Mouse (Mus musculus) adrenal gland, adult 18-20 months (tissue): ENCODE measurements around the gene Gm38431. TPM values are rescaled to one million over a fixed set of nuclear protein-coding genes. Genes with fewer than 3 reads are reported as not detected.

Source experiments
- DNase-seq, 2 experiments: peaks; one replicate each; pipeline ENCODE4 v3.0.0; 2021 to 2022; ENCODE audit warnings: low spot score in 2 of 2
- long read RNA-seq, 2 experiments: library from polyadenylated mRNA; stranded (forward); transcript quantifications; one replicate each; pipeline ENCODE4 v2.0.0; 2021
- total RNA-seq, 2 experiments: library from RNA; stranded (reverse); gene quantifications; 1 replicate in 1 of 2; 2 replicates in 1 of 2; pipeline ENCODE4 v1.2.3; 2021

Gene Gm38431
- 1 to 10 TPM; 1.8 to 1.9 TPM for total RNA-seq
- long read RNA-seq, experiment 1, partial matches to known transcripts = 3 of 9 reads
- long read RNA-seq, experiment 1, other reads (novel, unspliced or antisense) = 5 of 9 reads
- long read RNA-seq, experiment 2, partial matches to known transcripts = 0 of 2 reads
- long read RNA-seq, experiment 2, other reads (novel, unspliced or antisense) = 2 of 2 reads

GRCm38 (mm10) chr9:21091707-21092320 is at the start of gene Gm38431, which contains the start of gene Raver1:
Gene Gm38431 (minus strand): TSS chr9:21091997.
Gene Raver1 (minus strand): TSS chr9:21092008.
- DNase-seq = peak; percentile 92

DNA sequence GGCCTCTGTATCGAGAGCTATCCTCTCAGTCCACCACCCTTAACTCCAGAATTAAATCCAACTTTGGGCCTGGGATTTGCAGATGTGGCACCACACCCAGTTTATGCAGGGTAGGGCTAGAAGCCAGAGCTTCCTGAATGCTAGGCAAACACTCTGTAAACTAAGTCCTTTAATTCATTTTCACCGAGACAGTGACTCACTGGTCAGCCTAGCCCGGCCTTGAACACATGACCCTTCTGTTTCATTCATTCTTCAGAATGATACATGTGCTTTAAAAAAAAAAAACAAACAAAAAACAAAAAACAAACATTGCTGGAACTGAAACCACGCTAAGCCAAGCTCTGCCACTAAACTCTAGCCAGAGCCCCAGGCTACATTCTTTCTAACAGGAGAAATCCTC is 46.6 kb upstream of the Gm38431 start:
- no peak for DNase-seq

- peak; percentile 48 to 66 for DNase-seq
Observed at GRCm38 (mm10) chr9:21137229-21137628, 45.4 kb upstream of the Gm38431 start.

- DNase-seq = no peak
Observed at GRCm38 (mm10) chr9:21136401-21136800, 44.6 kb upstream of the Gm38431 start.

DNA sequence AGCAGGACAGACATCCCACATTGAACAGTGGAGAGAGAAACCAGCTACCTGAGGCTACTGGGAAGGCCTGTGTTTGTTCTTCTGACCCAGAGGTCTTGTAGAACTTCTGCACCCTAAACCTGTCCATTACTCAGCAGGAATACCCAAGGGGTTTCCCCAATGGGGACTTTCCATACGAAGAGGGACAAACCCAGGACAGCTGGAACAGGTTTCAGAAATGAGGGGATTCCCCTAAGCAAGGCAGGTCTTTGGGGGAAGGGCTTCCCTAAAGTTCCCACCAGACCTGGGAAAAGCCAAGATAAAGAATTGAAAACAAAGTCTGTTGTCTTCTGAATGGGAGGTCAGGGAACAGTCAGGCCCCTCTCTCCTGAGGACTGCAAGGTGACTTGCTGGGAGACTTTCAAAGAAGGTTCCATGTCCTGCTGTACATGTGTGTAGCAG is 44.2 kb upstream of the Gm38431 start:
- no peak for DNase-seq

GRCm38 (mm10) chr9:21135329-21135890 is 43.6 kb upstream of the Gm38431 start:
- no peak for DNase-seq

DNA sequence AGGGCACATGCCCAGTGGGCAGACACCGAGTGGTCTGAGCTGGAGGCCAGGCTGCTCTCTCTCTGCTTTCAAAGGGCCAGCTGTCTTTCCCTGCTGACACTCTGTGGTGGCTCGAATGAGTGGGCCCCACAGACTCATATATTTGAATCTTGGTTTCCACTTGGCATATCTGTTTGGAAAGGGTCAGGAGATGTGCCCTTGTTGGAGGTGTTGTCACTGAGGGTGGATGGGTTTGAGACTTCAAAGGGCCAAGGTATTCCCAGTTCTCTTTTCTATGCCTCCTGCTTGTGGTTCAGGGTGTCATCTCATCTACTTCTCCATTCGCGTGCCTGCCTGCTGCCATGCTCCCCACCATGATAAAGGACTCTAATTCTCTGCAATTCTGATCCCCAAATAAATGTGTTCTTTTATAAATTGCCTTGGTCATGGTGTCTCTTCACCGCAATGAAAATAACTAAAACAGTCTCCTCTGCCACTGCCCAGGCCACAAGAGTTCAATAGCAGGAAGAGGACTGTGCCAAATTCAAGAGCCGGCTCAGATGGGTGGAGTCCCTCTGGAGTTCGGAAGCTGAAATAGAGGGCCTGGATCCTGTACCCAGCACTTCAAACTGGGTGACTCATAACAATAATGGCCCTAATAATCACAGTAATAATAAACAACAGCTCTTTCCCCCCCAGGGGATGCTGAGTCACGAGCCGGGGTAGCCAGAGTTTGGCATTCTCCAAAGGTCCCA is 43.0 kb upstream of the Gm38431 start:
- no peak for DNase-seq

- DNase-seq = no peak
Observed at GRCm38 (mm10) chr9:21133064-21133707, 41.4 kb upstream of the Gm38431 start.

DNA sequence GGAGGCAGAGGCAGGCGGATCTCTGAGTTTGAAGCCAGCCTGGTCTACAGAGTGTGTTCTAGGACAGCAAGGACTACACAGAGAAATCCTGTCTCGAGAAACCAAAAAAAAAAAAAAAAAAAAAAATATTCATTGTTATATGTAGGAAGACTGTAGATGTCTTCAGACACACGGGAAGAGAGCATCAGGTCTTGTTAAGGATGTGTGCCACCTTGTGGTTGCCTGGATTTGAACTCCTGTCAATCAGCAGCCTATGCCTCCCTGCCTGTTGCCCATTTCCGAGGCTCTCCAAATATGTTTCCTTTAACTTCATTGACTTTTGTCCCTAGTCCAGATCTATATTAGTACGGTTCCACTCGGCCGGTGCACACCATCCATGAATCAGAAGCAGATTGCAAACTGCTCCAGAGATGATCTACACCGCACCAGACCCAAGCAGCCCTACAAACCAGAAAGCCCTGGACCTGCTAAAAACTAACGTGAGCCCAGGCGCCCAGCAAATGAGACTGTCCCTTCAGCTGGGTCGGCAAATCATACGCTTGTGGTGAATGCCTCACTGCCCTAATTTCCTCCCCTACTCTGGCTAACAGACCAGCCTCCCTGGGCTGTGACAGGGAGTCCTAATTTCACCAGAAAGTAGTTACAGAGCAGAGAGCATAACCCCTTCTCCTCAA is 40.4 kb upstream of the Gm38431 start:
- no peak for DNase-seq

- DNase-seq = peak; percentile 80
Observed at GRCm38 (mm10) chr9:21131059-21131956, 39.5 kb upstream of the Gm38431 start, which contains the start of gene Tyk2. Gene Tyk2 (minus strand): TSS chr9:21131243.

GRCm38 (mm10) chr9:21126259-21126627 is 34.4 kb upstream of the Gm38431 start:
- no peak for DNase-seq

GRCm38 (mm10) chr9:21125502-21126258 is 33.9 kb upstream of the Gm38431 start:
- no peak for DNase-seq

GRCm38 (mm10) chr9:21124837-21125236 is 33.0 kb upstream of the Gm38431 start:
- no peak for DNase-seq

GRCm38 (mm10) chr9:21121483-21121882 is 29.7 kb upstream of the Gm38431 start:
- no peak for DNase-seq

- no peak for DNase-seq
Observed at GRCm38 (mm10) chr9:21117073-21117472, 25.3 kb upstream of the Gm38431 start.

DNA sequence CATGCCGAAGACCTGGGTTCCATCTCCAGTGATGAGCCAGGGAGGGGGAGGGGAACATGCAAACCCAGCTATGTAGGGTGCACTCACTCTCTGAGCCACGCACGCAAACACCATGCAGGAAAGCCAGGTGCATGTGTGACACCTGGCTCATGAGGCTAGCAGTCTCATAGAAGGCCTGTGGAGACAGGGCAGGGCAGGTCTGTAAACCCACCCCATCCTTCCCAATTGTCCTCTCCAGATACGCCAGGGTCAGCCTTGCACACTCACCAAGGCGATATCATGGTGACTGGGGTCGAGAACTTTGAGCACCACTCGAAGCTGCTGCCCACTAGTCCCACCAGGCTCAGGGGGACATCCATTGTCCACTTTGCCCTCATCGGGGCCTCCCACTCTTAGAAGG is 23.3 kb upstream of the Gm38431 start:
- DNase-seq = no peak

DNA sequence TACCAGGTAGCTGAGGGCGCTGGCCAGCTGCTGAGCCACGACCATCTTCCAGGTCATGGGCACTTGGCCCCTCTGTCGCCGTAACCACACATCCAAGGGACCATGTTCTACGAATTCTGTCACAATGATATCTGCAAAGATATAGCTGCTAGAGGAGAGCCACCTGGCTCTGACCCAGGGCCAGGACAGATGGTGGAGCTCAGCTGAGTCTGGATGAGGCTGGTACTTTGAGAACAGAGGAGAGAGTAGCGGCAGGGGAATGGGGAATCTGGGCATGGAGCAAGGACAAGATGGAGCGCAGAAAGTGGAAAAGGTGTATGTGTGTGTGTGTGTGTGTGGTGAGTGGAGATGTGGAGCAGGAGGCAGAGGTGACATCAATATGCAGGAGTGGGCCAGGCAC is 22.4 kb upstream of the Gm38431 start:
- DNase-seq = no peak

- no peak for DNase-seq
Observed at GRCm38 (mm10) chr9:21113751-21114150, 22.0 kb upstream of the Gm38431 start.

- no peak for DNase-seq
Observed at GRCm38 (mm10) chr9:21107607-21108237, 15.9 kb upstream of the Gm38431 start.
